8 mouse cellular contexts compared by ENCODE assay signal in the genomic region with DNA sequence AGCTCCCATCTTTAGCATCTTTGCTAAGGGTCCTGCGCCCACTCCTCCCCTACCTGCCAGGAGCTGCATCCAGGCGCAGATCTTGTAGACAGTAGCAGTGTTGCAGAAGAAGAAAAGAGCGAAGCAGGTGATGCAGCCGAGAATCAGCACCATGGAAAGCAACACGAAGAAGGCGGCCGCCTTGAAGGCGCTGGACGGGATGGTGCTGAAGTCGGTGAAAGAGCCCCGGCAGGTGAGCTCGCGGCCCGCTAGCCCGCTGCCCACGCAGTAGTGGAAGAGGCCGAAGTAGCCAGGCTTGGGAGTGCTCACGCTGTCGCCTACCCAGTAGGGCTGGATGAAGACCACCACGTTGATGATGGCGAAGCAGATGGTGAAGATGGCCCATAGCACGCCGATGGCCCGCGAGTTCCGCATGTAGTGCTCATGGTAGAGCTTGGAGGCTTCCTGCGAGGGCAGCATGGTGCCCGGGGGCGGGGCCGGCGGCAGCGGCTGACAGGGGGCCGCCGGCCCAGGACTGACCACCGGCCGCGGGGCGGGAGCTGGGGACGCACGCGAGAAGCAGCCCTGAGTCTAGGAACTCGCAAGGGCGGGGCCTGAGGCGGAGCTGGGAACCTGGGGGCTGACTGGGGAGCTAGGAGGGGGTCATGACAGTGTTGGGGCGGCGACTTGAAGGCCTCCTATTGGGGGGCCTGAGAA. TPM values are rescaled to one million over a fixed set of nuclear protein-coding genes. Genes with fewer than 3 reads are reported as not detected.
A peak's percentile ranks its signal among the peaks of the same experiment; 100 is the strongest.
DNase-seq lines count a peak whose midpoint lies in the region; ATAC-seq lines count a peak whose summit lies in the region.

No protein-coding gene starts in this region.

- 4% methylated on average over 46 of the region's 46 CpGs for WGBS in hindbrain, embryonic 12.5 days
- WGBS in liver, embryonic 12.5 days (ENCODE audit: insufficient replicate concordance) = 6% methylated on average over 46 of the region's 46 CpGs

- H3K9me3 ChIP-seq in hindbrain, embryonic 12.5 days (replicated peaks) = no peaks in the 10 kb centered on the region
- no peaks in the 10 kb centered on the region for H3K9me3 ChIP-seq in liver, embryonic 12.5 days (replicated peaks)

- 0 out of 2 replicates have a peak overlapping the region, but pooled peaks have one; percentile 13 for H3K27ac ChIP-seq in hindbrain, embryonic 12.5 days
- no peak overlapping the region for H3K27ac ChIP-seq in liver, embryonic 12.5 days

- peak overlapping the region; percentile 96 for H3K4me2 ChIP-seq in hindbrain, embryonic 12.5 days (replicated peaks)
- H3K4me2 ChIP-seq in liver, embryonic 12.5 days = peak overlapping the region; percentile 25

- H3K27me3 ChIP-seq in hindbrain, embryonic 12.5 days = peaks cover 18% of the 10 kb centered on the region
- H3K27me3 ChIP-seq in liver, embryonic 12.5 days (replicated peaks) = peaks cover 73% of the 10 kb centered on the region

- no peaks in the 10 kb centered on the region for H3K36me3 ChIP-seq in hindbrain, embryonic 12.5 days
- H3K36me3 ChIP-seq in liver, embryonic 12.5 days = no peaks in the 10 kb centered on the region

- ATAC-seq in hindbrain, embryonic 12.5 days (ENCODE audit: low FRiP score) = peak; percentile 49
- no peak for ATAC-seq in liver, embryonic 12.5 days

- H3K9ac ChIP-seq in hindbrain, embryonic 12.5 days = peak overlapping the region; percentile 89
- H3K9ac ChIP-seq in liver, embryonic 12.5 days = no peak overlapping the region

- H3K4me1 ChIP-seq in hindbrain, embryonic 12.5 days = peaks cover 33% of the 10 kb centered on the region
- H3K4me1 ChIP-seq in liver, embryonic 12.5 days = peaks cover 12% of the 10 kb centered on the region; the same call in 1 of the 2 replicates

- peak; percentile 22 for DNase-seq in kidney, adult 18-20 months
- no peak for DNase-seq in kidney, adult 11 months
- DNase-seq in R1 (ENCODE audit: low read depth, low spot score) = peak; percentile 78
- DNase-seq in embryo, embryonic 11 days = peak; percentile 76
- DNase-seq in ovary, postnatal 14 days (ENCODE audit: low spot score) = peak; percentile 46
- no peak for DNase-seq in layer of hippocampus, adult 9-11 months

- H3K4me3 ChIP-seq in hindbrain, embryonic 12.5 days = peak overlapping the region; percentile 76
- no peak overlapping the region for H3K4me3 ChIP-seq in liver, embryonic 12.5 days

RNA-seq across cellular contexts. Expression of gene Lhfpl4, which starts 1.3 kb away (rescaled TPM):
- polyA plus RNA-seq in hindbrain, embryonic 12.5 days (2016; fragmentation: Nextera tagmentation; extraction: Ambion mirVana) = 41.1 and 43.0 TPM in 2 replicates
- 0.44 and 0.70 TPM in 2 replicates for polyA plus RNA-seq in liver, embryonic 12.5 days (2016; fragmentation: Nextera tagmentation; extraction: Ambion mirVana)

RNA-seq across cellular contexts. Expression of gene Mtmr14, which starts 43.7 kb away (rescaled TPM):
- polyA plus RNA-seq in hindbrain, embryonic 12.5 days (2016; fragmentation: Nextera tagmentation; extraction: Ambion mirVana) = 43.3 and 43.8 TPM in 2 replicates
- 24.8 and 26.5 TPM in 2 replicates for polyA plus RNA-seq in liver, embryonic 12.5 days (2016; fragmentation: Nextera tagmentation; extraction: Ambion mirVana)

Comparison
In these comparisons a context has a peak if more than half of its experiments do, and no peak if none do; other contexts are left out.
1. DNase-seq: peak in kidney, adult 18-20 months (single experiment), R1 (single experiment), embryo, embryonic 11 days (single experiment) and ovary, postnatal 14 days (single experiment); none in kidney, adult 11 months (single experiment) and layer of hippocampus, adult 9-11 months (single experiment).
2. RNA of gene Lhfpl4, which starts 1.3 kb away (polyA plus RNA-seq): 41.1 to 43.0 TPM in hindbrain, embryonic 12.5 days; 0.44 to 0.70 TPM in liver, embryonic 12.5 days; every median in the first group is over 10 times any median in the second.